Mouse (Mus musculus): ENCODE measurements around the gene Gfpt2. TPM values are rescaled to one million over a fixed set of nuclear protein-coding genes. Genes with fewer than 3 reads are reported as not detected.

Gene Gfpt2
- polyA plus RNA-seq, 1 experiment: 7.9 TPM

- no peak overlapping the region for H3K27ac ChIP-seq (ENCODE audit: insufficient read depth, low read depth, low read length)
- WGBS: 46% methylated on average over 2 of the region's 2 CpGs
- peak; percentile 97 for TF ChIP-seq CTCF (conservative IDR thresholded peaks at IDR 0.05; ENCODE audit: insufficient read depth, insufficient read length, low read depth, low read length)
- TF ChIP-seq POLR2A (IDR thresholded peaks at IDR 0.05; ENCODE audit: low read depth, low read length): no peak
- no peaks in the 10 kb centered on the region for H3K4me1 ChIP-seq (ENCODE audit: control insufficient read depth, insufficient read depth, low read length)
- no peak overlapping the region for H3K4me3 ChIP-seq (ENCODE audit: insufficient read depth, low read depth, low read length)
- no peaks in the 10 kb centered on the region for H3K27me3 ChIP-seq (replicated peaks; ENCODE audit: control insufficient read depth, insufficient read depth, low read length)
- peak; percentile 63 for DNase-seq
- H3K36me3 ChIP-seq (ENCODE audit: control insufficient read depth, insufficient read depth, low read length): no peaks in the 10 kb centered on the region
These were observed 30.9 kb downstream of the Gfpt2 start for GRCm38 (mm10) chr11:49824896-49825295.

GRCm38 (mm10) chr11:49827243-49827642 lies 33.3 kb downstream of the Gfpt2 start:
- H3K27ac ChIP-seq (ENCODE audit: insufficient read depth, low read depth, low read length): no peak overlapping the region
- TF ChIP-seq CTCF (conservative IDR thresholded peaks at IDR 0.05; ENCODE audit: insufficient read depth, insufficient read length, low read depth, low read length) (no peak), POLR2A (IDR thresholded peaks at IDR 0.05; ENCODE audit: low read depth, low read length) (no peak)
- no peaks in the 10 kb centered on the region for H3K27me3 ChIP-seq (replicated peaks; ENCODE audit: control insufficient read depth, insufficient read depth, low read length)
- no peak for DNase-seq
- 45% methylated on average over 6 of the region's 6 CpGs for WGBS
- no peaks in the 10 kb centered on the region for H3K36me3 ChIP-seq (ENCODE audit: control insufficient read depth, insufficient read depth, low read length)
- no peaks in the 10 kb centered on the region for H3K4me1 ChIP-seq (ENCODE audit: control insufficient read depth, insufficient read depth, low read length)
- no peak overlapping the region for H3K4me3 ChIP-seq (ENCODE audit: insufficient read depth, low read depth, low read length)

GRCm38 (mm10) chr11:49829176-49829745 lies 35.3 kb downstream of the Gfpt2 start:
- 55% methylated on average over 7 of the region's 7 CpGs for WGBS
- Histone ChIP-seq H3K27ac (ENCODE audit: insufficient read depth, low read depth, low read length) (no peak overlapping the region), H3K27me3 (replicated peaks; ENCODE audit: control insufficient read depth, insufficient read depth, low read length) (no peaks in the 10 kb centered on the region), H3K4me3 (ENCODE audit: insufficient read depth, low read depth, low read length) (no peak overlapping the region), H3K4me1 (ENCODE audit: control insufficient read depth, insufficient read depth, low read length) (no peaks in the 10 kb centered on the region), H3K36me3 (ENCODE audit: control insufficient read depth, insufficient read depth, low read length) (no peaks in the 10 kb centered on the region)
- TF ChIP-seq POLR2A (IDR thresholded peaks at IDR 0.05; ENCODE audit: low read depth, low read length) (no peak), CTCF (conservative IDR thresholded peaks at IDR 0.05; ENCODE audit: insufficient read depth, insufficient read length, low read depth, low read length) (no peak)
- DNase-seq: peak; percentile 10

GRCm38 (mm10) chr11:49831980-49832379 lies 38.0 kb downstream of the Gfpt2 start:
- TF ChIP-seq CTCF (conservative IDR thresholded peaks at IDR 0.05; ENCODE audit: insufficient read depth, insufficient read length, low read depth, low read length): no peak
- TF ChIP-seq POLR2A (IDR thresholded peaks at IDR 0.05; ENCODE audit: low read depth, low read length): no peak
- Histone ChIP-seq H3K27ac (ENCODE audit: insufficient read depth, low read depth, low read length) (no peak overlapping the region), H3K4me3 (ENCODE audit: insufficient read depth, low read depth, low read length) (no peak overlapping the region), H3K4me1 (ENCODE audit: control insufficient read depth, insufficient read depth, low read length) (no peaks in the 10 kb centered on the region), H3K36me3 (ENCODE audit: control insufficient read depth, insufficient read depth, low read length) (no peaks in the 10 kb centered on the region), H3K27me3 (replicated peaks; ENCODE audit: control insufficient read depth, insufficient read depth, low read length) (no peaks in the 10 kb centered on the region)
- WGBS: 65% methylated on average over 12 of the region's 12 CpGs
- DNase-seq: no peak

- no peak overlapping the region for H3K27ac ChIP-seq (ENCODE audit: insufficient read depth, low read depth, low read length)
- no peak overlapping the region for H3K4me3 ChIP-seq (ENCODE audit: insufficient read depth, low read depth, low read length)
- no peak for DNase-seq
- WGBS: 89% methylated on average over 5 of the region's 5 CpGs
- no peaks in the 10 kb centered on the region for H3K36me3 ChIP-seq (ENCODE audit: control insufficient read depth, insufficient read depth, low read length)
- no peaks in the 10 kb centered on the region for H3K4me1 ChIP-seq (ENCODE audit: control insufficient read depth, insufficient read depth, low read length)
- no peaks in the 10 kb centered on the region for H3K27me3 ChIP-seq (replicated peaks; ENCODE audit: control insufficient read depth, insufficient read depth, low read length)
- TF ChIP-seq CTCF (conservative IDR thresholded peaks at IDR 0.05; ENCODE audit: insufficient read depth, insufficient read length, low read depth, low read length) (no peak), POLR2A (IDR thresholded peaks at IDR 0.05; ENCODE audit: low read depth, low read length) (no peak)
These were observed 39.0 kb downstream of the Gfpt2 start for GRCm38 (mm10) chr11:49832962-49833361.

- 89% methylated on average over 6 of the region's 6 CpGs for WGBS
- Histone ChIP-seq H3K27me3 (replicated peaks; ENCODE audit: control insufficient read depth, insufficient read depth, low read length) (no peaks in the 10 kb centered on the region), H3K27ac (ENCODE audit: insufficient read depth, low read depth, low read length) (no peak overlapping the region), H3K4me3 (ENCODE audit: insufficient read depth, low read depth, low read length) (no peak overlapping the region), H3K36me3 (ENCODE audit: control insufficient read depth, insufficient read depth, low read length) (no peaks in the 10 kb centered on the region), H3K4me1 (ENCODE audit: control insufficient read depth, insufficient read depth, low read length) (no peaks in the 10 kb centered on the region)
- no peak for DNase-seq
- TF ChIP-seq POLR2A (IDR thresholded peaks at IDR 0.05; ENCODE audit: low read depth, low read length) (no peak), CTCF (conservative IDR thresholded peaks at IDR 0.05; ENCODE audit: insufficient read depth, insufficient read length, low read depth, low read length) (no peak)
These were observed 40.3 kb downstream of the Gfpt2 start for GRCm38 (mm10) chr11:49834248-49834647.

- no peak for DNase-seq
- no peak overlapping the region for H3K27ac ChIP-seq (ENCODE audit: insufficient read depth, low read depth, low read length)
- no peaks in the 10 kb centered on the region for H3K4me1 ChIP-seq (ENCODE audit: control insufficient read depth, insufficient read depth, low read length)
- no peaks in the 10 kb centered on the region for H3K36me3 ChIP-seq (ENCODE audit: control insufficient read depth, insufficient read depth, low read length)
- no peak for TF ChIP-seq POLR2A (IDR thresholded peaks at IDR 0.05; ENCODE audit: low read depth, low read length)
- no peak for TF ChIP-seq CTCF (conservative IDR thresholded peaks at IDR 0.05; ENCODE audit: insufficient read depth, insufficient read length, low read depth, low read length)
- H3K4me3 ChIP-seq (ENCODE audit: insufficient read depth, low read depth, low read length): no peak overlapping the region
- WGBS: 93% methylated on average over 11 of the region's 11 CpGs
- no peaks in the 10 kb centered on the region for H3K27me3 ChIP-seq (replicated peaks; ENCODE audit: control insufficient read depth, insufficient read depth, low read length)
These were observed 41.4 kb downstream of the Gfpt2 start for GRCm38 (mm10) chr11:49835257-49835956.

All from kidney, adult 2 months (tissue).